Mouse (Mus musculus) embryonic facial prominence, embryonic 10.5 days (tissue): ENCODE data around the gene Gm17428. TPM values are rescaled to one million over a fixed set of nuclear protein-coding genes. Genes with fewer than 3 reads are reported as not detected.

Source experiments
- DNase-seq: peaks from one replicate; pipeline ENCODE4 v3.0.0-alpha.2; 2017; ENCODE audit warnings: low spot score
- H3K27ac ChIP-seq: fragments of 300-500 bp; sonication (generic); replicated peaks from 2 replicates; pipeline ENCODE4 v1.5.1; 2016; ENCODE audit warnings: mild to moderate bottlenecking
- H3K27me3 ChIP-seq: fragments of 300-500 bp; sonication (generic); replicated peaks from 2 replicates; pipeline ENCODE4 v1.6.1; 2016; ENCODE audit warnings: low read depth, mild to moderate bottlenecking; ENCODE audit not compliant: poor library complexity, severe bottlenecking
- H3K36me3 ChIP-seq: fragments of 300-500 bp; sonication (generic); replicated peaks from 2 replicates; pipeline ENCODE4 v1.6.1; 2016; ENCODE audit warnings: mild to moderate bottlenecking, moderate library complexity
- H3K4me1 ChIP-seq: fragments of 300-500 bp; sonication (generic); 2 replicates; pipeline ENCODE4 v1.6.1; 2016
- H3K4me3 ChIP-seq: fragments of 300-500 bp; sonication (generic); 2 replicates; pipeline ENCODE4 v1.5.1; 2016; ENCODE audit warnings: mild to moderate bottlenecking, moderate library complexity
- H3K9me3 ChIP-seq: fragments of 300-500 bp; sonication (generic); 2 replicates; pipeline ENCODE4 v1.6.1; 2016; ENCODE audit warnings: mild to moderate bottlenecking
- WGBS: fragments of 180-500 bp; shearing (Covaris S2); methylation state at CpG from one replicate; pipeline ENCODE4 v1.1.7; 2016; 5-methylcytosine and 5-hydroxymethylcytosine counted together
- polyA plus RNA-seq: library from polyadenylated mRNA; unstranded; fragments of >200 nt; fragmentation: Nextera tagmentation; extraction: Ambion mirVana; gene quantifications from 2 replicates; pipeline ENCODE4 v1.2.1, GENCODE M21; 2016

Gm17428 gene
- polyA plus RNA-seq, 1 experiment from 2014 or later = not detected

- no peak for DNase-seq
- WGBS = 90% methylated on average over 9 of the region's 9 CpGs
Measured at GRCm38 (mm10) chr14:55007120-55007908, 30.6 kb downstream of the Gm17428 start.

GRCm38 (mm10) chr14:55008417-55008816, 31.7 kb downstream of the Gm17428 start:
- DNase-seq = no peak
- Histone ChIP-seq H3K27me3 (no peaks in the 10 kb centered on the region), H3K9me3 (no peaks in the 10 kb centered on the region), H3K4me3 (no peak overlapping the region), H3K36me3 (no peaks in the 10 kb centered on the region), H3K27ac (no peak overlapping the region), H3K4me1 (peaks cover 16% of the 10 kb centered on the region)
- 85% methylated on average over 8 of the region's 8 CpGs for WGBS

More at GRCm38 (mm10) chr14:55007120-55007908, 30.6 kb downstream of the Gm17428 start:
- H3K4me3 ChIP-seq = no peak overlapping the region
- H3K4me1 ChIP-seq = peaks cover 27% of the 10 kb centered on the region
- no peaks in the 10 kb centered on the region for H3K27me3 ChIP-seq
- no peaks in the 10 kb centered on the region for H3K36me3 ChIP-seq
- H3K9me3 ChIP-seq = no peaks in the 10 kb centered on the region
- no peak overlapping the region for H3K27ac ChIP-seq

GRCm38 (mm10) chr14:55011116-55011515, 34.4 kb downstream of the Gm17428 start:
- Histone ChIP-seq H3K27me3 (no peaks in the 10 kb centered on the region), H3K27ac (no peak overlapping the region), H3K9me3 (no peaks in the 10 kb centered on the region), H3K36me3 (no peaks in the 10 kb centered on the region), H3K4me3 (no peak overlapping the region), H3K4me1 (peaks cover 3% of the 10 kb centered on the region; the same call in 1 of the 2 replicates)
- 57% methylated on average over 4 of the region's 4 CpGs for WGBS
- DNase-seq = peak; percentile 39

- no peak for DNase-seq
Measured at GRCm38 (mm10) chr14:55014591-55014990, 37.9 kb downstream of the Gm17428 start.

GRCm38 (mm10) chr14:55014991-55015766, 38.4 kb downstream of the Gm17428 start, which contains the start of gene Ngdn:
Gene Ngdn (plus strand): TSS chr14:55015454.
- Histone ChIP-seq H3K4me3 (peak within 1 kb of the TSS; percentile 78), H3K4me1 (peaks cover 7% of the 10 kb centered on the region), H3K36me3 (peaks cover 30% of the 10 kb centered on the region), H3K9me3 (no peaks in the 10 kb centered on the region), H3K27me3 (no peaks in the 10 kb centered on the region), H3K27ac (peak within 1 kb of the TSS; percentile 96)
- DNase-seq = peak; percentile 97
- WGBS = under 1% methylated on average over 36 of the region's 36 CpGs

More at GRCm38 (mm10) chr14:55014591-55014990, 37.9 kb downstream of the Gm17428 start:
- peak overlapping the region; percentile 96 for H3K27ac ChIP-seq
- H3K27me3 ChIP-seq = no peaks in the 10 kb centered on the region
- peaks cover 7% of the 10 kb centered on the region for H3K4me1 ChIP-seq
- WGBS = under 1% methylated on average over 27 of the region's 27 CpGs
- H3K36me3 ChIP-seq = peaks cover 27% of the 10 kb centered on the region
- H3K4me3 ChIP-seq = peak overlapping the region; percentile 78
- H3K9me3 ChIP-seq = no peaks in the 10 kb centered on the region

GRCm38 (mm10) chr14:55015767-55016111, 39.0 kb downstream of the Gm17428 start:
- H3K27me3 ChIP-seq = no peaks in the 10 kb centered on the region
- WGBS = 1% methylated on average over 17 of the region's 17 CpGs
- peak overlapping the region; percentile 80 for H3K27ac ChIP-seq
- no peak for DNase-seq
- H3K36me3 ChIP-seq = peaks cover 36% of the 10 kb centered on the region
- H3K4me1 ChIP-seq = peaks cover 7% of the 10 kb centered on the region
- peak overlapping the region; percentile 78 for H3K4me3 ChIP-seq
- no peaks in the 10 kb centered on the region for H3K9me3 ChIP-seq

GRCm38 (mm10) chr14:55016876-55017275, 40.1 kb downstream of the Gm17428 start:
- WGBS = 94% methylated on average over 16 of the region's 16 CpGs
- H3K27me3 ChIP-seq = no peaks in the 10 kb centered on the region
- DNase-seq = no peak
- H3K27ac ChIP-seq = no peak overlapping the region
- peaks cover 7% of the 10 kb centered on the region for H3K4me1 ChIP-seq
- H3K36me3 ChIP-seq = peaks cover 47% of the 10 kb centered on the region
- H3K9me3 ChIP-seq = no peaks in the 10 kb centered on the region
- H3K4me3 ChIP-seq = no peak overlapping the region

GRCm38 (mm10) chr14:55020394-55020793, 43.7 kb downstream of the Gm17428 start:
- H3K4me3 ChIP-seq = no peak overlapping the region
- peaks cover 4% of the 10 kb centered on the region; the same call in 1 of the 2 replicates for H3K4me1 ChIP-seq
- WGBS = 81% methylated on average over 9 of the region's 9 CpGs
- H3K27me3 ChIP-seq = no peaks in the 10 kb centered on the region
- no peak overlapping the region for H3K27ac ChIP-seq
- H3K9me3 ChIP-seq = no peaks in the 10 kb centered on the region
- no peak for DNase-seq
- peaks cover 81% of the 10 kb centered on the region for H3K36me3 ChIP-seq

GRCm38 (mm10) chr14:55023011-55023410, 46.3 kb downstream of the Gm17428 start:
- Histone ChIP-seq H3K4me3 (no peak overlapping the region), H3K4me1 (peaks cover 10% of the 10 kb centered on the region), H3K27me3 (no peaks in the 10 kb centered on the region), H3K27ac (no peak overlapping the region), H3K9me3 (no peaks in the 10 kb centered on the region), H3K36me3 (peaks cover 74% of the 10 kb centered on the region)
- no peak for DNase-seq
- WGBS = 90% methylated on average over 15 of the region's 15 CpGs

- 65% methylated on average over 7 of the region's 7 CpGs for WGBS
- DNase-seq = peak; percentile 68
- peaks cover 63% of the 10 kb centered on the region for H3K36me3 ChIP-seq
- no peak overlapping the region for H3K4me3 ChIP-seq
- no peaks in the 10 kb centered on the region for H3K9me3 ChIP-seq
- H3K27ac ChIP-seq = no peak overlapping the region
- no peaks in the 10 kb centered on the region for H3K27me3 ChIP-seq
- H3K4me1 ChIP-seq = peaks cover 22% of the 10 kb centered on the region
Measured at GRCm38 (mm10) chr14:55024236-55024635, 47.5 kb downstream of the Gm17428 start.

GRCm38 (mm10) chr14:55025527-55025926, 48.8 kb downstream of the Gm17428 start:
- no peaks in the 10 kb centered on the region for H3K9me3 ChIP-seq
- no peak for DNase-seq
- peaks cover 53% of the 10 kb centered on the region for H3K36me3 ChIP-seq
- peaks cover 28% of the 10 kb centered on the region for H3K4me1 ChIP-seq
- 83% methylated on average over 5 of the region's 5 CpGs for WGBS
- H3K27ac ChIP-seq = no peak overlapping the region
- H3K27me3 ChIP-seq = no peaks in the 10 kb centered on the region
- H3K4me3 ChIP-seq = no peak overlapping the region
